In genomic region chr5:131142606-131143005, GRCm38 (mm10) we compare ENCODE assay signal across 15 mouse cellular contexts.
A peak's percentile ranks its signal among the peaks of the same experiment; 100 is the strongest.
DNase-seq lines count a peak whose midpoint lies in the region; ATAC-seq and TF ChIP-seq lines count a peak whose summit lies in the region.
"Had no signal": no experiment of that assay in that cellular context is flagged by ENCODE, and none has a peak within 500 bp of the region (broad histone marks: within the 10 kb centered on the region; RNA-seq: fewer than 3 reads in every experiment).

No protein-coding gene starts in this region.

- H3K9ac ChIP-seq in kidney, postnatal 0 days (ENCODE audit: low read depth, low read length), result no peak overlapping the region
- H3K9ac ChIP-seq in limb, embryonic 11.5 days (ENCODE audit: low read length), result no peak overlapping the region
- H3K9ac ChIP-seq in stomach, postnatal 0 days (ENCODE audit: low read length), result no peak overlapping the region

- no peak overlapping the region for H3K4me3 ChIP-seq in kidney, postnatal 0 days (replicated peaks; ENCODE audit: low read depth, low read length)
- no peak overlapping the region for H3K4me3 ChIP-seq in limb, embryonic 11.5 days (ENCODE audit: low read depth, low read length)
- H3K4me3 ChIP-seq in stomach, postnatal 0 days (ENCODE audit: low read depth, low read length), result no peak overlapping the region
- H3K4me3 ChIP-seq: embryonic facial prominence, embryonic 10.5 days had no signal

- H3K4me1 ChIP-seq in kidney, postnatal 0 days (replicated peaks; ENCODE audit: insufficient read depth, low read length), result no peaks in the 10 kb centered on the region
- H3K4me1 ChIP-seq in limb, embryonic 11.5 days (ENCODE audit: control insufficient read depth, insufficient read depth, low read length), result no peaks in the 10 kb centered on the region
- no peaks in the 10 kb centered on the region for H3K4me1 ChIP-seq in stomach, postnatal 0 days (replicated peaks; ENCODE audit: control insufficient read depth, insufficient read depth)
- H3K4me1 ChIP-seq: embryonic facial prominence, embryonic 10.5 days had no signal

- H3K27ac ChIP-seq in kidney, postnatal 0 days, result no peak overlapping the region
- H3K27ac ChIP-seq in limb, embryonic 11.5 days (replicated peaks; ENCODE audit: low read depth, low read length), result no peak overlapping the region
- H3K27ac ChIP-seq in stomach, postnatal 0 days (replicated peaks), result no peak overlapping the region
- H3K27ac ChIP-seq: embryonic facial prominence, embryonic 10.5 days had no signal

- WGBS in kidney, postnatal 0 days, result 36% methylated on average over 4 of the region's 4 CpGs
- WGBS in limb, embryonic 11.5 days, result 40% methylated on average over 4 of the region's 4 CpGs
- 51% methylated on average over 4 of the region's 4 CpGs for WGBS in stomach, postnatal 0 days

- H3K27me3 ChIP-seq in kidney, postnatal 0 days (ENCODE audit: insufficient read depth, low read length), result no peaks in the 10 kb centered on the region
- no peaks in the 10 kb centered on the region for H3K27me3 ChIP-seq in limb, embryonic 11.5 days (ENCODE audit: control insufficient read depth, insufficient read depth, low read length)
- H3K27me3 ChIP-seq in stomach, postnatal 0 days (ENCODE audit: control insufficient read depth, insufficient read depth, low read length), result no peaks in the 10 kb centered on the region

- DNase-seq in kidney, postnatal 0 days (ENCODE audit: low spot score), result peak; percentile 25
- no peak for DNase-seq in kidney, adult 18-20 months
- DNase-seq in adrenal gland, adult (ENCODE audit: inconsistent age in 2 of 2, low spot score in 1 of 2), result peak; percentile 48 to 81
- DNase-seq in adrenal gland, postnatal 14 days, result peak; percentile 53
- peak; percentile 35 for DNase-seq in limb, embryonic 11.5 days (ENCODE audit: low spot score)
- DNase-seq in stomach, postnatal 0 days (ENCODE audit: low spot score), result no peak
- DNase-seq in right cerebral cortex, postnatal 25 days, result no peak
- DNase-seq: cerebellum, postnatal 10 days; gastrocnemius, postnatal 10 days; heart, adult 18-20 months; kidney, postnatal 36 days; liver; lung, adult 18-20 months had no signal

- no peaks in the 10 kb centered on the region for H3K36me3 ChIP-seq in kidney, postnatal 0 days (ENCODE audit: insufficient read depth, low read length)
- no peaks in the 10 kb centered on the region for H3K36me3 ChIP-seq in limb, embryonic 11.5 days (ENCODE audit: control insufficient read depth, insufficient read depth, low read length)
- no peaks in the 10 kb centered on the region for H3K36me3 ChIP-seq in stomach, postnatal 0 days (ENCODE audit: control insufficient read depth, insufficient read depth, low read length)
- H3K36me3 ChIP-seq: embryonic facial prominence, embryonic 10.5 days; G1E had no signal

- no peaks in the 10 kb centered on the region for H3K9me3 ChIP-seq in kidney, postnatal 0 days (replicated peaks; ENCODE audit: low read length)
- H3K9me3 ChIP-seq in limb, embryonic 11.5 days (ENCODE audit: control insufficient read depth, low read length), result no peaks in the 10 kb centered on the region
- H3K9me3 ChIP-seq in stomach, postnatal 0 days (ENCODE audit: control insufficient read depth, low read length), result no peaks in the 10 kb centered on the region
- H3K9me3 ChIP-seq: embryonic facial prominence, embryonic 10.5 days had no signal

- TF ChIP-seq CTCF in kidney, postnatal 0 days (IDR thresholded peaks at IDR 0.05; ENCODE audit: low read depth), result no peak
- no peak for TF ChIP-seq CTCF in stomach, postnatal 0 days (IDR thresholded peaks at IDR 0.05; ENCODE audit: low read depth)

- H3K4me2 ChIP-seq in kidney, postnatal 0 days (ENCODE audit: low read length), result no peak overlapping the region
- H3K4me2 ChIP-seq in limb, embryonic 11.5 days (ENCODE audit: low read depth, severe bottlenecking), result no peak overlapping the region
- H3K4me2 ChIP-seq in stomach, postnatal 0 days (replicated peaks; ENCODE audit: low read depth), result no peak overlapping the region

- TF ChIP-seq EP300 in stomach, postnatal 0 days (optimal IDR thresholded peaks at IDR 0.05), result no peak

- no peak for ATAC-seq in kidney, postnatal 0 days (replicated peaks; ENCODE audit: low FRiP score, low read depth)
- ATAC-seq in limb, embryonic 11.5 days (ENCODE audit: insufficient number of reproducible peaks, low FRiP score, low TSS enrichment, low read depth), result no peak
- no peak for ATAC-seq in stomach, postnatal 0 days (ENCODE audit: low FRiP score, low TSS enrichment)

Comparison
In these comparisons a context has a peak if more than half of its experiments do, and no peak if none do; other contexts are left out.
1. DNase-seq: peak in kidney, postnatal 0 days (single experiment), adrenal gland, adult (2 of 2), adrenal gland, postnatal 14 days (single experiment) and limb, embryonic 11.5 days (single experiment); none in kidney, adult 18-20 months (single experiment), stomach, postnatal 0 days (single experiment) and right cerebral cortex, postnatal 25 days (single experiment).